Mouse (Mus musculus): ENCODE data around the gene Dnpep. TPM values are rescaled to one million over a fixed set of nuclear protein-coding genes. Genes with fewer than 3 reads are reported as not detected.

Gene Dnpep
- total and polyA plus RNA-seq, 3 experiments, result 35.0 to 73.8 (median 50.4) TPM

DNA sequence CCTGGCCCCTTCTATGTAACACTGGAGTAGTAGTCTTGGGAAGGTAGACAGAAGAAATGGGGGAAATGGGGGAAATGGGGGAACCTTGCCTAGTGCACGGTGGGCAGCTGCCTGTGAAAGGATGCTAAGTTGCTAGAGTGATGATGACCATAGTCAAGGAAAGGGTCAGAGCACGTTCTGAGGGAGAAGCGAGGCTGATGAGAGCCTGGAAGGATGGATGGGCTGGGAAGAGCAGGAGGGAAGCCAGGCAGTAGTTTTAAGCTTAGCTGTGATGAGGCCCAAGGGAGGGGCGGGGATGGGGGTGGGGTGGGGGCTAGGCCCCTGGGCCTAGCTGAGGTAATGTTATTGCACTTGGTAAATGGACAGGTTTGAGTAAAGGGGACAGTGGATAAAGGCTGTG is 43.3 kb upstream of the Dnpep start:
- Histone ChIP-seq H3K9ac (ENCODE audit: insufficient read depth, low read depth) (no peak overlapping the region), H3K9me3 (replicated peaks; ENCODE audit: low read length) (peaks cover 3% of the 10 kb centered on the region), H3K4me1 (ENCODE audit: control insufficient read depth in 1 of 2, insufficient read depth in 2 of 2) (peaks cover 4 to 17% of the 10 kb centered on the region in 2 experiments; a peak in 3 of 4 replicates), H3K4me2 (ENCODE audit: insufficient read depth, low read depth, poor library complexity, severe bottlenecking) (no peak overlapping the region), H3K27ac (ENCODE audit: insufficient read depth, low read depth) (no peak overlapping the region), H3K36me3 (replicated peaks in 1 of 2; ENCODE audit: control insufficient read depth in 1 of 2, insufficient read depth in 1 of 2, low read length in 1 of 2) (peaks cover 0 to 16% of the 10 kb centered on the region in 2 experiments), H3K27me3 (replicated peaks) (no peaks in the 10 kb centered on the region), H3K79me2 (replicated peaks; ENCODE audit: control insufficient read depth, extremely low read depth, insufficient read depth, poor library complexity, severe bottlenecking) (no peaks in the 10 kb centered on the region), H3K4me3 (replicated peaks in 1 of 3; ENCODE audit: low read depth in 2 of 3, low read length in 2 of 3, poor library complexity in 1 of 3) (no peak overlapping the region)
- no peak for DNase-seq (ENCODE audit: extremely low read depth)
- no peak for TF ChIP-seq IRF4 (IDR thresholded peaks at IDR 0.05; ENCODE audit: low read depth, low read length)
- no peak for TF ChIP-seq GABPA (IDR thresholded peaks at IDR 0.05; ENCODE audit: insufficient replicate concordance, low read depth, low read length)
- no peak for TF ChIP-seq CHD1 (IDR thresholded peaks at IDR 0.05; ENCODE audit: low read depth, low read length)
- TF ChIP-seq BHLHE40 (IDR thresholded peaks at IDR 0.05; ENCODE audit: low read depth, low read length), result no peak
- TF ChIP-seq MAFK (IDR thresholded peaks at IDR 0.05; ENCODE audit: insufficient replicate concordance, low read length), result no peak
- no peak for TF ChIP-seq ELF1 (IDR thresholded peaks at IDR 0.05; ENCODE audit: low read depth, low read length)
- no peak for TF ChIP-seq RAD21 (IDR thresholded peaks at IDR 0.05; ENCODE audit: low read depth, low read length)
- no peak for TF ChIP-seq POLR2A (IDR thresholded peaks at IDR 0.05; ENCODE audit: low read depth, low read length)
- TF ChIP-seq ZMIZ1 (IDR thresholded peaks at IDR 0.05; ENCODE audit: low read depth, low read length), result no peak
- no peak for TF ChIP-seq ETS1 (conservative IDR thresholded peaks at IDR 0.05; ENCODE audit: low read depth, low read length)
- no peak for TF ChIP-seq MEF2A (IDR thresholded peaks at IDR 0.05; ENCODE audit: borderline replicate concordance, low read depth, low read length)
- no peak for TF ChIP-seq USF2 (conservative IDR thresholded peaks at IDR 0.05; ENCODE audit: low read depth, low read length)
- no peak for TF ChIP-seq EP300 (IDR thresholded peaks at IDR 0.05; ENCODE audit: low read length)
- dilution Hi-C loops (cut with MboI; ENCODE audit: extremely low pct_ligation_motif_present, extremely low pct_unique_long_range_greater_than_20kb, low sequenced_read_pairs), result no loop called here
- in situ Hi-C loops (cut with MboI; ENCODE audit: low pct_ligation_motif_present, low pct_unique_long_range_greater_than_20kb, low sequenced_read_pairs), result no loop called here

DNA sequence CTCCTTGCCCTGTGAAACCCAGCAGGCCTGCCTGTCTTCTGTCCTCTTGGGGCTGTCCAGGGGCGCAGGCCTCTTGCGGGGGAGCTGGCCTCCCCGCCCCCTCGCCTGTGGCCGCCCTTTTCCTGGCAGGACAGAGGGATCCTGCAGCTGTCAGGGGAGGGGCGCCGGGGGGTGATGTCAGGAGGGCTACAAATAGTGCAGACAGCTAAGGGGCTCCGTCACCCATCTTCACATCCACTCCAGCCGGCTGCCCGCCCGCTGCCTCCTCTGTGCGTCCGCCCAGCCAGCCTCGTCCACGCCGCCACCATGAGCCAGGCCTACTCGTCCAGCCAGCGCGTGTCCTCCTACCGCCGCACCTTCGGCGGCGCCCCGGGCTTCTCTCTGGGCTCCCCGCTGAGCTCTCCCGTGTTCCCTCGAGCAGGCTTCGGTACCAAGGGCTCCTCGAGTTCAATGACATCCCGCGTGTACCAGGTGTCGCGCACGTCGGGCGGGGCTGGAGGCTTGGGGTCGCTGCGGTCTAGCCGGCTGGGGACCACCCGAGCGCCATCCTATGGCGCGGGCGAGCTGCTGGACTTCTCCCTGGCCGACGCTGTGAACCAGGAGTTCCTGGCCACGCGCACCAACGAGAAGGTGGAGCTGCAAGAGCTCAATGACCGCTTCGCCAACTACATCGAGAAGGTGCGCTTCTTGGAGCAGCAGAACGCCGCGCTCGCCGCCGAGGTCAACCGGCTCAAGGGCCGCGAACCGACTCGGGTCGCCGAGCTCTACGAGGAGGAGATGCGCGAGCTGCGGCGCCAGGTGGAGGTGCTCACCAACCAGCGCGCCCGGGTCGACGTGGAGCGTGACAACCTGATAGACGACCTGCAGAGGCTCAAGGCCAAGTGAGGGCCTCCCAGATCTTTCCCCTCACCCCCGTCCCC is 42.6 kb upstream of the Dnpep start, which contains the start of gene Des:
TSS of gene Des (plus strand) at position 218 of the 920 bp plus-strand sequence.
- Histone ChIP-seq H3K27ac (ENCODE audit: insufficient read depth, low read depth) (no peak within 1 kb of the TSS), H3K36me3 (replicated peaks in 1 of 2; ENCODE audit: control insufficient read depth in 1 of 2, insufficient read depth in 1 of 2, low read length in 1 of 2) (peaks cover 0 to 14% of the 10 kb centered on the region in 2 experiments), H3K4me1 (ENCODE audit: control insufficient read depth in 1 of 2, insufficient read depth in 2 of 2) (peaks cover 4 to 24% of the 10 kb centered on the region in 2 experiments; a peak in 3 of 4 replicates), H3K27me3 (replicated peaks) (no peaks in the 10 kb centered on the region), H3K79me2 (replicated peaks; ENCODE audit: control insufficient read depth, extremely low read depth, insufficient read depth, poor library complexity, severe bottlenecking) (no peaks in the 10 kb centered on the region), H3K4me3 (replicated peaks in 1 of 3; ENCODE audit: low read depth in 2 of 3, low read length in 2 of 3, poor library complexity in 1 of 3) (no peak within 1 kb of the TSS), H3K9ac (ENCODE audit: insufficient read depth, low read depth) (no peak within 1 kb of the TSS), H3K4me2 (ENCODE audit: insufficient read depth, low read depth, poor library complexity, severe bottlenecking) (no peak within 1 kb of the TSS), H3K9me3 (replicated peaks; ENCODE audit: low read length) (peaks cover 3% of the 10 kb centered on the region)
- DNase-seq (ENCODE audit: extremely low read depth), result no peak
- in situ Hi-C loops (cut with MboI; ENCODE audit: low pct_ligation_motif_present, low pct_unique_long_range_greater_than_20kb, low sequenced_read_pairs) (no loop called here), dilution Hi-C loops (cut with MboI; ENCODE audit: extremely low pct_ligation_motif_present, extremely low pct_unique_long_range_greater_than_20kb, low sequenced_read_pairs) (no loop called here)
- TF ChIP-seq POLR2A (IDR thresholded peaks at IDR 0.05; ENCODE audit: low read depth, low read length), result no peak
